Mouse (Mus musculus): ENCODE results near the gene Bbc3.

DNA sequence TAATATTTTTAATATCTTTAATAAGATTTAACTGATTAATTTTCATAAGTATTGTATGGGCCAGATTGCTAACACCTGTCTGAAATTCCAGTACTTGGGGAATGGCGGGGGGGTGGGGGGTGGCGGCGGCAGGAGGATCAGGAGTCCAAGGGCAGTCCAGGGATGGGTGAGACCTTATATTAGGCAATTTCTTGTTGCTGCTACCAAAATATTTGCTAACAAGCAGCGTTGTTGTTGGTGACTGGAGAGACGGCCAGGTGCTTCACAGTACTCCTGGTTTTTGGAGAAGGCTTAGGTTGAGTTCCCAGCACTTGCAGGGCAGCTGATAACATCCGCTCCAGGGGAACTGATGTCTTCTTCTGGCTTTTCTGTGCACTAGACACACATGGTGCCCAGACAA lies 12.3 kb downstream of the Bbc3 start:
- TF ChIP-seq POLR2A (IDR thresholded peaks at IDR 0.05; ENCODE audit: insufficient read length, low read depth) (no peak), CEBPB (IDR thresholded peaks at IDR 0.05; ENCODE audit: insufficient read depth, poor library complexity, severe bottlenecking) (no peak), POLR2AphosphoS2 (IDR thresholded peaks at IDR 0.05; ENCODE audit: insufficient read length, low read depth) (no peak), TCF12 (IDR thresholded peaks at IDR 0.05; ENCODE audit: insufficient read depth, poor library complexity, severe bottlenecking) (no peak), MYOG (IDR thresholded peaks at IDR 0.05; ENCODE audit: control insufficient read depth in 1 of 3, insufficient read depth in 1 of 3, insufficient read length in 2 of 3, low read depth in 2 of 3) (no peak), TCF3 (IDR thresholded peaks at IDR 0.05; ENCODE audit: insufficient read length, low read depth) (no peak), MAX (IDR thresholded peaks at IDR 0.05; ENCODE audit: low read depth) (no peak)
